9 mouse cellular contexts compared by ENCODE assay signal in genomic region chr8:84986379-84986945, GRCm38 (mm10). TPM values are rescaled to one million over a fixed set of nuclear protein-coding genes. Genes with fewer than 3 reads are reported as not detected.
DNase-seq lines count a peak whose midpoint lies in the region; ATAC-seq and TF ChIP-seq lines count a peak whose summit lies in the region.
"Had no signal": no experiment of that assay in that cellular context is flagged by ENCODE, and none has a peak within 500 bp of the region (broad histone marks: within the 10 kb centered on the region; RNA-seq: fewer than 3 reads in every experiment).

No protein-coding gene starts in this region.

- no peaks in the 10 kb centered on the region for H3K9me3 ChIP-seq in heart, embryonic 10.5 days
- no peaks in the 10 kb centered on the region for H3K9me3 ChIP-seq in CH12.LX (replicated peaks; ENCODE audit: low read length)
- no peaks in the 10 kb centered on the region for H3K9me3 ChIP-seq in forebrain, embryonic 13.5 days (replicated peaks)
- no peaks in the 10 kb centered on the region for H3K9me3 ChIP-seq in liver, embryonic 16.5 days (replicated peaks; ENCODE audit: control insufficient read depth, low read length)

- H3K9ac ChIP-seq in CH12.LX (ENCODE audit: insufficient read depth, low read depth) = peak overlapping the region; percentile 34
- H3K9ac ChIP-seq in forebrain, embryonic 13.5 days = peak overlapping the region; percentile 70
- peak overlapping the region; percentile 66; the same call in 1 of the 2 replicates for H3K9ac ChIP-seq in liver, embryonic 16.5 days (ENCODE audit: low read depth, low read length)

- peaks cover 58% of the 10 kb centered on the region for H3K4me1 ChIP-seq in heart, embryonic 10.5 days
- H3K4me1 ChIP-seq in CH12.LX (ENCODE audit: control insufficient read depth in 1 of 2, insufficient read depth in 2 of 2) = peaks cover 51 to 66% of the 10 kb centered on the region in 2 experiments
- peaks cover 33% of the 10 kb centered on the region for H3K4me1 ChIP-seq in forebrain, embryonic 13.5 days
- H3K4me1 ChIP-seq in liver, embryonic 16.5 days (ENCODE audit: control insufficient read depth, low read depth, low read length) = peaks cover 69% of the 10 kb centered on the region

- dilution Hi-C loops in CH12.LX (cut with MboI; ENCODE audit: extremely low pct_ligation_motif_present, extremely low pct_unique_long_range_greater_than_20kb, low sequenced_read_pairs) = no loop called here

- DNase-seq in heart, embryonic 10.5 days (ENCODE audit: low spot score) = no peak
- no peak for DNase-seq in heart, adult 11 months
- DNase-seq in CH12.LX (ENCODE audit: extremely low read depth) = no peak
- no peak for DNase-seq in adrenal gland, postnatal 10 days
- DNase-seq in ovary, adult 18-20 months (ENCODE audit: low spot score) = no peak
- no peak for DNase-seq in left cerebral cortex, adult 8-10 months (ENCODE audit: low spot score in 2 of 2)

- peak overlapping the region; percentile 91 for H3K27ac ChIP-seq in heart, embryonic 10.5 days
- peak overlapping the region; percentile 94 for H3K27ac ChIP-seq in CH12.LX (ENCODE audit: insufficient read depth, low read depth)
- H3K27ac ChIP-seq in forebrain, embryonic 13.5 days = peak overlapping the region; percentile 59; the same call in 1 of the 2 replicates
- H3K27ac ChIP-seq in liver, embryonic 16.5 days (ENCODE audit: low read length) = peak overlapping the region; percentile 86

- no peaks in the 10 kb centered on the region for H3K79me2 ChIP-seq in CH12.LX (replicated peaks; ENCODE audit: control insufficient read depth, extremely low read depth, insufficient read depth, poor library complexity, severe bottlenecking)

- H3K4me2 ChIP-seq in CH12.LX (ENCODE audit: insufficient read depth, low read depth, poor library complexity, severe bottlenecking) = peak overlapping the region; percentile 53
- H3K4me2 ChIP-seq in forebrain, embryonic 13.5 days = peak overlapping the region; percentile 98
- peak overlapping the region; percentile 99 for H3K4me2 ChIP-seq in liver, embryonic 16.5 days (ENCODE audit: low read depth, low read length)

- no peak for TF ChIP-seq EP300 in CH12.LX (IDR thresholded peaks at IDR 0.05; ENCODE audit: low read length)

- TF ChIP-seq POLR2A in CH12.LX (IDR thresholded peaks at IDR 0.05; ENCODE audit: low read depth, low read length) = no peak

- TF ChIP-seq RAD21 in CH12.LX (IDR thresholded peaks at IDR 0.05; ENCODE audit: low read depth, low read length) = no peak

- WGBS in heart, embryonic 10.5 days = 28% methylated on average over 8 of the region's 8 CpGs
- WGBS in forebrain, embryonic 13.5 days = 37% methylated on average over 8 of the region's 8 CpGs
- WGBS in liver, embryonic 16.5 days (ENCODE audit: insufficient replicate concordance) = 17% methylated on average over 8 of the region's 8 CpGs

- H3K27me3 ChIP-seq in heart, embryonic 10.5 days (ENCODE audit: insufficient read depth, poor library complexity, severe bottlenecking) = peaks cover 32% of the 10 kb centered on the region
- no peaks in the 10 kb centered on the region for H3K27me3 ChIP-seq in CH12.LX (replicated peaks)
- peaks cover 47% of the 10 kb centered on the region for H3K27me3 ChIP-seq in forebrain, embryonic 13.5 days
- H3K27me3 ChIP-seq in liver, embryonic 16.5 days (ENCODE audit: control insufficient read depth, insufficient read depth, low read depth, low read length) = no peaks in the 10 kb centered on the region

- in situ Hi-C loops in CH12.LX (cut with MboI; ENCODE audit: low pct_ligation_motif_present, low pct_unique_long_range_greater_than_20kb, low sequenced_read_pairs) = no loop called here

- no peak for ATAC-seq in forebrain, embryonic 13.5 days
- ATAC-seq in liver, embryonic 16.5 days (ENCODE audit: low read depth) = no peak

- no peak for TF ChIP-seq CTCF in CH12.LX (conservative IDR thresholded peaks at IDR 0.05 in 1 of 2, IDR thresholded peaks at IDR 0.05 in 1 of 2; ENCODE audit: low read depth in 2 of 2, low read length in 2 of 2)

- peak overlapping the region; percentile 71 for H3K4me3 ChIP-seq in heart, embryonic 10.5 days
- H3K4me3 ChIP-seq in CH12.LX (replicated peaks in 1 of 3; ENCODE audit: low read depth in 2 of 3, low read length in 2 of 3, poor library complexity in 1 of 3) = peak overlapping the region; percentile 12 to 56 (median 54)
- peak overlapping the region; percentile 50 for H3K4me3 ChIP-seq in forebrain, embryonic 13.5 days
- H3K4me3 ChIP-seq in liver, embryonic 16.5 days (ENCODE audit: low read depth, low read length) = peak overlapping the region; percentile 64

- H3K36me3 ChIP-seq in heart, embryonic 10.5 days = no peaks in the 10 kb centered on the region
- no peaks in the 10 kb centered on the region for H3K36me3 ChIP-seq in CH12.LX (replicated peaks in 1 of 2; ENCODE audit: control insufficient read depth in 1 of 2, insufficient read depth in 1 of 2, low read length in 1 of 2)
- H3K36me3 ChIP-seq in forebrain, embryonic 13.5 days (ENCODE audit: poor library complexity, severe bottlenecking) = no peaks in the 10 kb centered on the region
- H3K36me3 ChIP-seq in liver, embryonic 16.5 days (ENCODE audit: control insufficient read depth, insufficient read depth) = no peaks in the 10 kb centered on the region

TF ChIP-seq in CH12.LX, 34 proteins besides CTCF, POLR2A, EP300 and RAD21:
- TF ChIP-seq ZC3H11A (IDR thresholded peaks at IDR 0.05; ENCODE audit: low read depth, low read length) (no peak), GABPA (IDR thresholded peaks at IDR 0.05; ENCODE audit: insufficient replicate concordance, low read depth, low read length) (no peak), ZMIZ1 (IDR thresholded peaks at IDR 0.05; ENCODE audit: low read depth, low read length) (no peak), SIN3A (IDR thresholded peaks at IDR 0.05; ENCODE audit: low read length) (no peak), MYC (IDR thresholded peaks at IDR 0.05; ENCODE audit: low read depth, low read length) (0 out of 2 replicates have a peak, but pooled peaks have one; percentile 15), E2F4 (IDR thresholded peaks at IDR 0.05; ENCODE audit: insufficient replicate concordance, low read depth, low read length) (no peak), KAT2A (IDR thresholded peaks at IDR 0.05; ENCODE audit: insufficient replicate concordance, low read length) (no peak)

RNA-seq across cellular contexts. Expression of gene Hook2, which starts 3.9 kb away (rescaled TPM):
- polyA plus RNA-seq in heart, embryonic 10.5 days (2016; fragmentation: Nextera tagmentation; extraction: Ambion mirVana) = 8.4 and 14.7 TPM in 2 replicates
- total RNA-seq in CH12.LX (2012; rRNA removed) = 17.6 and 24.7 TPM in 2 replicates
- total RNA-seq in CH12.LX (2014; rRNA removed) = 7.1 TPM in 2 replicates
- polyA plus RNA-seq in CH12.LX (2012; ENCODE audit: insufficient read length, low read depth) = 9.8 and 11.7 TPM in 2 replicates
- polyA plus RNA-seq in forebrain, embryonic 13.5 days (2015; fragmentation: Nextera tagmentation; extraction: Ambion mirVana) = 16.8 and 21.5 TPM in 2 replicates
- polyA plus RNA-seq in liver, embryonic 16.5 days (2015; fragmentation: Nextera tagmentation; extraction: Ambion mirVana) = 8.5 and 9.5 TPM in 2 replicates
- total RNA-seq in adrenal gland, postnatal 10 days (2021) = 1 to 10 TPM; 6.5 to 6.6 TPM
- 10 to 100 TPM in 2 of 4 experiments, 1 to 10 TPM in 2; 9.0 to 13.0 (median 10.3) TPM for total RNA-seq in left cerebral cortex, adult 8-10 months (2022)

RNA-seq across cellular contexts. Expression of gene Junb, which starts 7.9 kb away (rescaled TPM):
- polyA plus RNA-seq in heart, embryonic 10.5 days (2016; fragmentation: Nextera tagmentation; extraction: Ambion mirVana) = 9.5 and 11.4 TPM in 2 replicates
- 226 and 342 TPM in 2 replicates for total RNA-seq in CH12.LX (2012; rRNA removed)
- 175 and 217 TPM in 2 replicates for total RNA-seq in CH12.LX (2014; rRNA removed)
- polyA plus RNA-seq in CH12.LX (2012; ENCODE audit: insufficient read length, low read depth) = 63.4 and 66.4 TPM in 2 replicates
- polyA plus RNA-seq in forebrain, embryonic 13.5 days (2015; fragmentation: Nextera tagmentation; extraction: Ambion mirVana) = 3.4 and 4.2 TPM in 2 replicates
- polyA plus RNA-seq in liver, embryonic 16.5 days (2015; fragmentation: Nextera tagmentation; extraction: Ambion mirVana) = 10.6 and 16.5 TPM in 2 replicates
- total RNA-seq in adrenal gland, postnatal 10 days (2021) = 100 to 1,000 TPM in 1 of 2 experiments, 10 to 100 TPM in 1; 28.7 to 134 TPM
- 10 to 100 TPM; 39.3 to 88.9 (median 65.7) TPM for total RNA-seq in left cerebral cortex, adult 8-10 months (2022)

RNA-seq across cellular contexts. Expression of gene Rnaseh2a, which starts 16.9 kb away (rescaled TPM):
- 104 and 119 TPM in 2 replicates for polyA plus RNA-seq in heart, embryonic 10.5 days (2016; fragmentation: Nextera tagmentation; extraction: Ambion mirVana)
- total RNA-seq in CH12.LX (2012; rRNA removed) (104 and 115 TPM in 2 replicates), CH12.LX (2014; rRNA removed) (71.6 and 76.2 TPM in 2 replicates)
- polyA plus RNA-seq in CH12.LX (2012; ENCODE audit: insufficient read length, low read depth) = 83.1 and 88.1 TPM in 2 replicates
- polyA plus RNA-seq in forebrain, embryonic 13.5 days (2015; fragmentation: Nextera tagmentation; extraction: Ambion mirVana) = 119 and 124 TPM in 2 replicates
- polyA plus RNA-seq in liver, embryonic 16.5 days (2015; fragmentation: Nextera tagmentation; extraction: Ambion mirVana) = 91.6 and 98.1 TPM in 2 replicates
- total RNA-seq in adrenal gland, postnatal 10 days (2021) = 10 to 100 TPM; 88.6 to 91.7 TPM
- 10 to 100 TPM; 45.9 to 60.0 (median 49.6) TPM for total RNA-seq in left cerebral cortex, adult 8-10 months (2022)

RNA-seq across cellular contexts. Expression of gene Prdx2, which starts 17.1 kb away (rescaled TPM):
- polyA plus RNA-seq in heart, embryonic 10.5 days (2016; fragmentation: Nextera tagmentation; extraction: Ambion mirVana) = 810 and 835 TPM in 2 replicates
- total RNA-seq in CH12.LX (2012; rRNA removed) = 218 and 231 TPM in 2 replicates
- 231 and 232 TPM in 2 replicates for total RNA-seq in CH12.LX (2014; rRNA removed)
- 158 and 159 TPM in 2 replicates for polyA plus RNA-seq in CH12.LX (2012; ENCODE audit: insufficient read length, low read depth)
- polyA plus RNA-seq in forebrain, embryonic 13.5 days (2015; fragmentation: Nextera tagmentation; extraction: Ambion mirVana) = 1,640 and 1,662 TPM in 2 replicates
- 1,724 and 1,773 TPM in 2 replicates for polyA plus RNA-seq in liver, embryonic 16.5 days (2015; fragmentation: Nextera tagmentation; extraction: Ambion mirVana)
- total RNA-seq in adrenal gland, postnatal 10 days (2021) = 100 to 1,000 TPM; 477 to 503 TPM
- total RNA-seq in left cerebral cortex, adult 8-10 months (2022) = 100 to 1,000 TPM; 328 to 384 (median 347) TPM

RNA-seq across cellular contexts. Expression of gene Gm49661, which starts 17.2 kb away (rescaled TPM):
- not detected in 2 replicates for polyA plus RNA-seq in heart, embryonic 10.5 days (2016; fragmentation: Nextera tagmentation; extraction: Ambion mirVana)
- total RNA-seq in CH12.LX (2012; rRNA removed) (1.8 and 3.1 TPM in 2 replicates), CH12.LX (2014; rRNA removed) (not detected in 2 replicates)
- not detected in 2 replicates for polyA plus RNA-seq in CH12.LX (2012; ENCODE audit: insufficient read length, low read depth)
- polyA plus RNA-seq in forebrain, embryonic 13.5 days (2015; fragmentation: Nextera tagmentation; extraction: Ambion mirVana) = not detected in 2 replicates
- polyA plus RNA-seq in liver, embryonic 16.5 days (2015; fragmentation: Nextera tagmentation; extraction: Ambion mirVana) = 0.45 and 1.4 TPM in 2 replicates
- 1 to 10 TPM in 1 of 2 experiments, not detected in 1; 1.1 TPM for total RNA-seq in adrenal gland, postnatal 10 days (2021)
- 1 to 10 TPM in 1 of 4 experiments, not detected in 3; 1.8 TPM for total RNA-seq in left cerebral cortex, adult 8-10 months (2022)
- total RNA-seq: hematopoietic stem cell, adult 5-6 weeks had no signal
